Mouse (Mus musculus) E14TG2a.4 (cell line): ENCODE measurements around the gene Anapc15-ps.

Experiments used
- H3K27me3 ChIP-seq: 2 replicates; pipeline ENCODE4 v1.6.1; 2014; ENCODE audit warnings: low read length, control low read depth; ENCODE audit not compliant: insufficient read depth
- H3K36me3 ChIP-seq: 2 replicates; pipeline ENCODE4 v1.6.1; 2014; ENCODE audit warnings: low read length, control low read depth; ENCODE audit not compliant: insufficient read depth
- H3K4me1 ChIP-seq: replicated peaks from 2 replicates; pipeline ENCODE4 v1.6.1; 2014; ENCODE audit warnings: low read depth, low read length, control low read depth
- H3K4me3 ChIP-seq: replicated peaks from 2 replicates; pipeline ENCODE4 v1.5.1; 2014; ENCODE audit warnings: mild to moderate bottlenecking, low read length
- H3K9me3 ChIP-seq: 2 replicates; pipeline ENCODE4 v1.6.1; 2014; ENCODE audit warnings: low read length, control low read depth
- CTCF ChIP-seq: conservative IDR thresholded peaks from 2 replicates; pipeline ENCODE4 v1.5.1; 2014; ENCODE audit warnings: low read length
- NANOG ChIP-seq: IDR thresholded peaks from 2 replicates; pipeline ENCODE4 v1.6.1; 2014; ENCODE audit warnings: borderline replicate concordance, low read length, mixed read lengths
- POU5F1 ChIP-seq: IDR thresholded peaks from 2 replicates; pipeline ENCODE4 v1.6.1; 2014; ENCODE audit warnings: low read length, borderline replicate concordance

The Anapc15-ps gene

DNA sequence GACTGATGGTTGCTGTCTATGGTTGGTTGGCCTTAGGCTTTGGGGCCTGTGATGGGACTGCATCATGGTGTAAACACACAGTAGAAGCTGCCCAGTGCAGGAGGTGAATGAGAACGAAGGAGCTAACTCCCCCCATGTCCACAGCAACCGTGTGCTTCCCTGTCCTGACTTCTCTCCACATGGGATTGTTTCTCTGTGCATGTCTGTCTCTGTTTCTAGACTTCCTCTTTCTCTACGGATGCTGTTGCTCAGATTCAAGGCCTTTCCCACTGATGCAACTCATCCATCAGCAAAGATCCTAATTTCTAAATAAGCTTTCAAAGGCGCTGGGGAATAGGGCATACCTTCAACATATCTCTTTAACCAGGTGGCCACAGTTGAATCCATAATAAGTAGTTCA is 3.4 kb downstream of the Anapc15-ps start:
- peaks cover 6% of the 10 kb centered on the region; the same call in 1 of the 2 replicates for H3K9me3 ChIP-seq
- no peaks in the 10 kb centered on the region for H3K27me3 ChIP-seq
- no peak overlapping the region for H3K4me3 ChIP-seq
- no peak for TF ChIP-seq NANOG
- no peak for TF ChIP-seq POU5F1
- TF ChIP-seq CTCF = no peak
- 0 out of 2 replicates have a peak, but pooled peaks cover 4% of the 10 kb centered on the region for H3K4me1 ChIP-seq
- H3K36me3 ChIP-seq = no peaks in the 10 kb centered on the region

DNA sequence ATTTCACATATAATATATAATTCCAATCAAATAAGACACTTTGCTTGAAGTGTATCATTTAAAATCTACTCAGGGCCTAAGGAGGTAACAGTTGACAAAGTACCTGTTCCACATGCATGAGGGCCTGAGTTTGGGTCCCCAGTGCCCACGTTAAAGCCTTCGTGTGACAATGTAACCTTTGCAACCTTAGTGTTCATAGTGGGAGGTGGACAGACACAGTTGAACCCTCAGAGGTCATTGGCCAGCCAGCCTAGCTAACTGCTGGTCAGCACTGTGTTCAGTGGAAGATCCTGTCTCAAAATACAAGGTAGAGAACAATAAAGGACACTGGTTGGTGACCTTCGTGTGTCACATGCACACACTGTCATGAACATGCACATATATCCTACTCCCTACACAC is 4.2 kb downstream of the Anapc15-ps start:
- peaks cover 6% of the 10 kb centered on the region; the same call in 1 of the 2 replicates for H3K9me3 ChIP-seq
- no peak overlapping the region for H3K4me3 ChIP-seq
- 0 out of 2 replicates have a peak, but pooled peaks cover 4% of the 10 kb centered on the region for H3K4me1 ChIP-seq
- H3K27me3 ChIP-seq = no peaks in the 10 kb centered on the region
- TF ChIP-seq CTCF = no peak
- TF ChIP-seq POU5F1 = no peak
- TF ChIP-seq NANOG = no peak
- H3K36me3 ChIP-seq = no peaks in the 10 kb centered on the region

- Histone ChIP-seq H3K27me3 (no peaks in the 10 kb centered on the region), H3K4me1 (0 out of 2 replicates have a peak, but pooled peaks cover 4% of the 10 kb centered on the region), H3K4me3 (no peak overlapping the region), H3K9me3 (no peaks in the 10 kb centered on the region), H3K36me3 (no peaks in the 10 kb centered on the region)
- no peak for TF ChIP-seq CTCF
- no peak for TF ChIP-seq POU5F1
- no peak for TF ChIP-seq NANOG
These were observed 5.8 kb downstream of the Anapc15-ps start for GRCm38 (mm10) chr10:95667371-95668030.

- TF ChIP-seq NANOG (no peak), CTCF (no peak), POU5F1 (no peak)
- Histone ChIP-seq H3K27me3 (no peaks in the 10 kb centered on the region), H3K9me3 (no peaks in the 10 kb centered on the region), H3K36me3 (no peaks in the 10 kb centered on the region), H3K4me1 (0 out of 2 replicates have a peak, but pooled peaks cover 4% of the 10 kb centered on the region), H3K4me3 (no peak overlapping the region)
These were observed 6.5 kb downstream of the Anapc15-ps start for GRCm38 (mm10) chr10:95666791-95667190.

DNA sequence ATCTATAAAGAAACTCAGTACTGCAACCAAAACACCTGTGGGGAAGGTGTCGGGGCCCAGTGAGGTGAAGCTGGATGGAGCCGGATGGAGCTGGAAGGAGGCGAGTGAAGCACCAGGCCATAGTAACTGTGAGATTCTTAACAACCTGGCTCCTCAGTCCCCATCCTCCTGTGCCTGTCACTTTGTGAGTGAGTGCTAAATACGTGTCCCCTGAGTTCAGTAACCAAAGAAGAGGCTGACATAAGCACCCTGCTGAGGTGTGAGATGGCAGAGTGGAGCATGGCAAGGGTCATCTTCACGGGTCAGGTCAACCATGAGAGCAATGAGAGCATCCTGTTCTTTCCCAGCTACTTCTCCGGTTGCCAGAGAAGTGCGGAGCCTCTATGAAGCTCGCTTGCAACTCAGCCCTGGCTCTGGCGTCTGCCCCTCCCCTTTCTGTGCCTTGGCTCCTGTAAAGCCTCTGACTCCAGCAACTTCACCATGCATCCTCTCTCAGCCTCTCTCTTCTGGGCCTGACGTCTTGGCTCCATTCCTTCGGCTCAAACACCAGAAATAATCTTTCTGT is 7.7 kb downstream of the Anapc15-ps start:
- peaks cover 11% of the 10 kb centered on the region for H3K4me1 ChIP-seq
- H3K9me3 ChIP-seq = no peaks in the 10 kb centered on the region
- no peak overlapping the region for H3K4me3 ChIP-seq
- no peaks in the 10 kb centered on the region for H3K36me3 ChIP-seq
- no peaks in the 10 kb centered on the region for H3K27me3 ChIP-seq
- TF ChIP-seq NANOG (no peak), POU5F1 (no peak), CTCF (no peak)

- Histone ChIP-seq H3K9me3 (no peaks in the 10 kb centered on the region), H3K36me3 (no peaks in the 10 kb centered on the region), H3K27me3 (no peaks in the 10 kb centered on the region), H3K4me3 (no peak overlapping the region), H3K4me1 (peaks cover 20% of the 10 kb centered on the region)
- no peak for TF ChIP-seq CTCF
- no peak for TF ChIP-seq NANOG
- no peak for TF ChIP-seq POU5F1
These were observed 8.6 kb downstream of the Anapc15-ps start for GRCm38 (mm10) chr10:95664613-95665012.

GRCm38 (mm10) chr10:95660356-95660755 is 12.9 kb downstream of the Anapc15-ps start:
- Histone ChIP-seq H3K4me1 (peaks cover 27% of the 10 kb centered on the region), H3K27me3 (no peaks in the 10 kb centered on the region), H3K4me3 (0 out of 2 replicates have a peak overlapping the region, but pooled peaks have one; percentile 7), H3K36me3 (no peaks in the 10 kb centered on the region), H3K9me3 (no peaks in the 10 kb centered on the region)
- TF ChIP-seq NANOG = no peak
- no peak for TF ChIP-seq POU5F1
- TF ChIP-seq CTCF = no peak

DNA sequence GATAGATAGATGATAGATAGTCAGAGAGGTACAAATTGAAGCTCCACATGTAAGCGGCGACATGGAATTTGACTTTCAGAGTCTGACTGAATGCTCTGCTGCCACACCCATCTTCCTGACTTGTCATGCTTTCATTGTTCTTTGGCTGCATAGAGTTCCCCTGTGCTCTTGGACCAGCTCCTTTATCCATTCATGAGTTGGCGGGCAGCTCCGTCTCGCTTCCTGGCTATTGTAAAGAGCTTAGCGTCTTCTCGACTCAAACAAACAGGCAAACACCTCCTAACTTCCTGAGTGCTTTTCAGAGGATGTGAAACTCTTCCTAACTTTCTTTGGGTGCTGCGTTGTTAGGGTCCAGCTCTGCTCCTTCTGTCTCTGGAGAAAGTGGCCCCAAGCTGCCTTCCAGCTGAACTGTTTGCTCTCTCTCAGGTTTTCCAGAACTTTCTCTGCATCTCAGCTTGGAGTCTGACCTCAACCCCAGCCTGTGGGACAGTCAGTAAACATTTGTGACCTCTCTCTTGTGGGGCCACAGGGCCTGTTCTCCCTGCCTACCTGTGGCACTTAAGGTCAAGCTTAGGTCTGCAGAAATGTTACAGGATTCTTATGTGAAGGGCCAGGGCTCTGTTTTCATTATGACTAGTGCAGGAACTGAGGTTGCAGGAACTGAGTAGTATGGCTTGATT is 13.6 kb downstream of the Anapc15-ps start:
- no peak for TF ChIP-seq POU5F1
- no peak for TF ChIP-seq NANOG
- no peak for TF ChIP-seq CTCF
- Histone ChIP-seq H3K27me3 (0 out of 2 replicates have a peak, but pooled peaks cover 3% of the 10 kb centered on the region), H3K36me3 (no peaks in the 10 kb centered on the region), H3K4me1 (peaks cover 27% of the 10 kb centered on the region), H3K4me3 (no peak overlapping the region), H3K9me3 (no peaks in the 10 kb centered on the region)
